Mouse (Mus musculus): ENCODE measurements at regions not wholly inside any gene's neighbourhood (a gene's known extent, or its start where the extent isn't known, plus 50 kb on each side); places are given as distances from the start of the nearest gene placed in this dataset.

DNA sequence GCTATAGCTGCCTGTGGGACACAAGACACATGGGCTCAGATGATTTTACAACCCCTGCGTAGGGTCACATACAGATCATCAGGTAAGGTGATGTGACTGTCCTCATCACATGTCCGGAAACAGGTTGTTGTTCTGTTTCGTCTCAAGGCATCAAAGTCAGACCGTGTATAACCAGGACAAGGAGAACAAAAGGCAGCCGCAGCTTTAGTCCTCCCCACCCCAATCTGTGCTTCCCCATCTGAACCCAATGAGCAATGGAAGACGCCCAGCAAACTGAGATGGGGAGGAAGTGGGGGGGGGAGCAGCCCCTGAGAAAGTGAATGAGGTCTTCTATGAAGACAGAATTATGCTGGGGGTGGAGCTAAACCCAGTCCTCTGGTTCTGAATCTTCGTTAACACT, 121.7 kb downstream of the Cd83 start:
- ATAC-seq (replicated peaks in 1 of 2; ENCODE audit: insufficient read depth in 1 of 2, low FRiP score in 2 of 2, low TSS enrichment in 1 of 2, low read depth in 1 of 2, poor library complexity in 2 of 2, severe bottlenecking in 2 of 2): no peak

DNA sequence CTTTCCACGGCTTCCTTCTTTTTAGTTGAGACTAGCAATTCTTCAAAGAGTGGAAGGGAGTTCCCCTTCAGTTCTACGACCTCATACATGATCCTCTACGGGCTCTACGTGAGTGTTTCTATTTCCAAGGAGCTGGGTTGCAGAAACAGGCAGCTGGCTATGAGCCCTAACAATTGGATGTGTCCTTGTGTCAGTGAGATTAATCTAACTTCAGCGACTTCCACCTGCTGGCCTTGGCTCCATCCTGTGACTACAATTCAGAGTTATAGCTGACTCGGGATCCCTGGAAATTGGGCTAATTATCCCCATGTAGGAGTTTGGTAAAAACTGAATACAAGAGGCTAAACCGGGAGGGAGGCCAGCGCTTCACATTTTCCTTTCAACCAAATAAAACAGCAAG, 122.8 kb downstream of the Cd83 start:
- no peak for ATAC-seq (replicated peaks in 1 of 2; ENCODE audit: insufficient read depth in 1 of 2, low FRiP score in 2 of 2, low TSS enrichment in 1 of 2, low read depth in 1 of 2, poor library complexity in 2 of 2, severe bottlenecking in 2 of 2)

DNA sequence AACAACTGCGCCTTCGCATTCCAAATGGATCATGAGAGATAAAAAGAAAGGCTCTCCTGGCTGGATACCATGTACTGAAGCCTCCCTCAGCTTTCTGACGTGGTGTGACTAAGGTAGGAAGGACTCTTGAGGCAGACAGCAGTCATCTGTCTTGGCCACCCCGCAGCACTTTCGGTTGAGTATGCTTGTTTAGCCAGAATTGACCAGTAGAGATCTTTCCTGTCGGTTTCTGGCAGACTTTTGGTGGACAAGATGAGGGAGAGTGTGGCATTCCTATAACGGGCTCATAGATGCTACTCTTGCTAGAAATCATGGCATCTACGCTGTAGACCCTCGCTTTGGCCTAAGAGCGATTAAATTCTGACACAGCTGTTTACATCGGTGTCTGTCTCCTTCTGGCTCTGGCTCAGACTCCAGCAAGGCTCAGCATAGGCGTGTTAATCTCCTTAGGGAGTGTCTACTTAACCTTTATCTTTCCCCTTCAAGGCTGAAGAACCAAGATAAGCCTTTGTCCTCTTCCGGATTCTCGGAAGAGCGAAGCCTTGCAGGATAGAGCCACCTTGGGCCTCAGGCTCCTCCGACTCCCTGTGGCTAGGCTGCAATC, 123.6 kb downstream of the Cd83 start:
- ATAC-seq (replicated peaks in 1 of 2; ENCODE audit: insufficient read depth in 1 of 2, low FRiP score in 2 of 2, low TSS enrichment in 1 of 2, low read depth in 1 of 2, poor library complexity in 2 of 2, severe bottlenecking in 2 of 2): no peak

DNA sequence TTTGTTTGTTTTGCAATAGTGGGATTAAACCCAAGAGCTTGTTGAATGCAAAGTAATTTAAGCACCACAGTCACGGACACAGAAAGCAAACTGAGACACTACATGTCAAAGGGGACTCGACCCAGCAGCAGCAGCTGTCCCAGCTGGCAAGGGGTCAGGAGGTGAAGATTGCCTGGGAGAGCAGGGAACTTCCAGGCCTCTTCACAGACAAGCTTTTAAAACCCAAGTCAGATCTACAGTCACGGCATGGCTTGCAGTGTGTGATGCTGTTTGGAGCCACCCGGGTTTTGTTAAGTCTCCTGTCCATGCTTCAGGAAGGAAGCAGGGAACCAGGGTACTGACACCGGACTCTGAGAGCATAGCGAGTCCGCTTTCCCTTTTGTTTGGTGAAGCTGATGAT, 125.4 kb downstream of the Cd83 start:
- ATAC-seq (replicated peaks in 1 of 2; ENCODE audit: insufficient read depth in 1 of 2, low FRiP score in 2 of 2, low TSS enrichment in 1 of 2, low read depth in 1 of 2, poor library complexity in 2 of 2, severe bottlenecking in 2 of 2): no peak

DNA sequence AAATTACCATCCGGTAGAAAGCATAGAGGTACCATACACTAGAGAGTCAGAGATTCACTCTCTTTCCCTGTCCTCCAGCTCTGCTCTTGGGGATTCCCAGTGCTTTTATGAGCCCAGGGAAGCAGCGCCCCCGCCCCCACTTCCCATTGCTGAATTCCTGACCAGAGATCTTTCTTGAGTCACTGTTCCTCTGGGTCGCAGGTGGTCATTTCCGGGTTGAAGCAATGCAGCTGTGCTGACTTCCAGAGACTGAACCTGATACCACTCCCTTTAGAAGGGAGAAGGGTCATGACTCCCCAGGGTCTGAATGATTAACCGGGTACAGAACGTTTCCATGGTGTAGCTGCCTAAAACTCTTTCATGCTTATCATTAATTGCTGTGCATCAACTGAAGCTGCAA, 128.9 kb downstream of the Cd83 start:
- ATAC-seq (replicated peaks in 1 of 2; ENCODE audit: insufficient read depth in 1 of 2, low FRiP score in 2 of 2, low TSS enrichment in 1 of 2, low read depth in 1 of 2, poor library complexity in 2 of 2, severe bottlenecking in 2 of 2): no peak

DNA sequence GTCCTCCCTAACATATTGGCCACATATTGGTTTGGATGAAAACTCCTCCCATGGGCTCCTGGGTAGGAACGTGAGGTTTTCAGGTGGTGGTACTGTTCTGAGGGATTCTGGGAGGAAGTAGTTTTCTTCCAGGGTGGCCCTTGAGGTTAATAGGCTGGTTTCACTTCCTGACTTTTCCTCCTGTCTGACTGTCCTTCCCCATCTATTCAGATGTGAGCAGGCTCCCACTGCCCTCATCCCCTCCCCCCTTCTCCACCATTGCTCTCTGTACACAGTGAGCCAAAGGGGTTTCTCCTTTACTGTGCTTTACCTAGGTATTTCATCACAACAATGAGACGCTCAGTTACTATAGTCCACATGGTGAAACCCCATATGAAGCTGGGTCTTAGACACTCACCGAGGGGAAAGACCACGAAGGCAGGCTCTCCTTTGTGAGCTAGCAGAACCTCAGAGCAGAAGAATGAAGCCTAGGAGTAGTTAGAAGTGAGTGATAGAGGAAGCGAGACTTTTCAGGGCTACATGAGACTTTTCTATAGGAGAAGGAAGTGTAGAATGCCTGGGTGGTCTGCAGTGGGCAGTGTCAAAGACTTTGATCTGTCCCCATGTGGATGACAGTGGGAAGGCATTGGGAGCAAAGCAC, 135.3 kb downstream of the Cd83 start:
- ATAC-seq (replicated peaks in 1 of 2; ENCODE audit: insufficient read depth in 1 of 2, low FRiP score in 2 of 2, low TSS enrichment in 1 of 2, low read depth in 1 of 2, poor library complexity in 2 of 2, severe bottlenecking in 2 of 2): peak in 1 of 2 experiments; percentile 22; a peak in 1 of 4 replicates

DNA sequence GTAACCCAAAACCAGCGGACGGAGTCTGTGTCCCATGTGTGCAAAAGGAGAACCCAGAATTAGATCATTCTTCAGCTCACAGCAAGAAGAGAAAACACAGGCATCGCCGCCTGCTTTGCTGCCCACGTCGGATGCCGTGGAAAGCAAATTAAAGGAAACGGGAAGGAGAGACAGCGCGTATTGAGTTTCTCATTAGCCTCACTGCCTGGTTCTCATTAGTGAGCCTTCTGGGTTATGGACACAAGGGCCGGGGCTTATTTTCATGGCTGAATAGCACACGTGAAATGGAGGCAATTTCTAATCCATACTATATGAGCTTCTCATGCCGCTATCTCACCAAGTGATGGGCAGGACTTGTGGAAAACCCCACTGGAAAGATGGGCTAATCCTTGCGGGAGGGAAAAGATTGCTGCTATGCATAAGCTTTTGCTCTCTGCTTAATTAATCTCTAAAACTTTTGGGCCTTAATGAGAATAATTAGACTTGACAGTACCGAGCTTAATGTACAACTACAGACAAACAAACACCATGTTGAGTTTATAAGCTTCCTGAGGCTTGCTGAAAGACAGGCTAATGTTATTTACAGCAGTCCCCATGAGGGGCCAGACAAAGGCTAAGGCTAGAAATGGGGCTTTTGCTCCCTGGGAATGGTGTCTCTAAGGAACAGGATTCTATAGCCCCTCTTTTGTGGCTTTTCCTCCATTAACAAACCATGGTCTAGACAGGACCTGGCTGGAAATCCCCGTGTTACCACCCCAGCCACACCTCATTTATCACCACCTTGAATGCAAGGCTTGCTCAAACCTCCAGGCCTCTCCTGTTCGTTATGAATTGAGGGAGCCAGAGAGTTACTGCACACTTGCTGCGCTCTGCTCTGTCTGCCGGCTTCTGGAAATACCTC, 145.8 kb downstream of the Cd83 start:
- ATAC-seq (replicated peaks in 1 of 2; ENCODE audit: insufficient read depth in 1 of 2, low FRiP score in 2 of 2, low TSS enrichment in 1 of 2, low read depth in 1 of 2, poor library complexity in 2 of 2, severe bottlenecking in 2 of 2): no peak

DNA sequence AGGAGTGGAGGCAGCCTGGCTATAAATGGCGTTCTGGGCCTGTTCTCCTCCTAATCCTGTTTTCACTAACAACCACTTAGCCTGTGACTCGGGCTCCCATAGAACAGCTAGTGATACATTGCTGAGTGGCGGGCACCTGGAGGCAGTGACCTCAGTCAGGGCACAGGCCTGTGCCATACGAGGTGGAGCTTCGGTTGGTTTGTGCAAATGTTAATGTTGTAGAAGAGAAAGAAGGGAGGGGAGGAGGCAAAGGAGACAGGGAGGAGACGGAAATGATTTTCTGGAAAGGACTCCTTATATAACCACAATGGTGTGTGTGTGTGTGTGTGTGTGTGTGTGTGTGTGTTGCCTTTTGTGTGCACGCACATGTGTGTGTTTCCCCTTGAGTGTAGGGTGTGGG, 148.4 kb downstream of the Cd83 start:
- no peak for ATAC-seq (replicated peaks in 1 of 2; ENCODE audit: insufficient read depth in 1 of 2, low FRiP score in 2 of 2, low TSS enrichment in 1 of 2, low read depth in 1 of 2, poor library complexity in 2 of 2, severe bottlenecking in 2 of 2)

DNA sequence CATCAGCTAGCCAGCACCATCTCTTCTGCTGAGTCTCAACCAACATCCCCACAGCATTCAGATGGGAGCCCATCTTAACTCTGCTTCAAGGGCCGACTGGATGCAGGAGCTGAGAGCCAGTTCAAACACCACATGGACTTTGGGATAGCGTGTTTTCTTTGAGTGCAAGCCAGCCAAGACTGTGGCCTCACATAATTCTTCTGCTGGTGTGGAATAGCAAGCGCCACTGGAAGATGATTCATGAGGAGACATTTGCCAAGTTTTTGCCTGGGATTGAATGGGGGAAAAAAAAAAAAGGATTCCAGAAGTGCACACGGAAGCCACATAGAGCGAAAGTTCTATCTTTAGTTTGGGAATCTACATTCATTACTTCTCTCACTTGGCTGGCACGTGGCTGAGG, 150.7 kb downstream of the Cd83 start:
- no peak for ATAC-seq (replicated peaks in 1 of 2; ENCODE audit: insufficient read depth in 1 of 2, low FRiP score in 2 of 2, low TSS enrichment in 1 of 2, low read depth in 1 of 2, poor library complexity in 2 of 2, severe bottlenecking in 2 of 2)

DNA sequence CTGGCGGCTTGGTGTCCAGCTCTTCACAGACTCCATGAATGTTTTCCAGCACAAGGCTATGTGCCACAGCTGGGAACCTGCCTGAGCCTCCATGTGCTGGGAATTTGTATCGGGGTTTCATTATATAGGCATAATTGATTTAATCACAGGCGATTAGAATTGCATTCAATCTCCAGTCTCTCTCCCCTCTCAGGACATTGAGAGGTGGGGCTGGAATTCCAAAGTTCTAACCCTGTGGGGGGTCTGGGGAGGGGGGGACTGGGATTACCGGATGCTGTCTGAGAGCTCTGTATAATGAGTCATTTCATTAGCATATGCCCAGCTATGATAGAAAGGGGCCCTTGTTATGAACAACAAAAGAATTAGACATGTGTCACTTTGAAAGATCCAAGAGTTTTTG, 151.9 kb downstream of the Cd83 start:
- ATAC-seq (replicated peaks in 1 of 2; ENCODE audit: insufficient read depth in 1 of 2, low FRiP score in 2 of 2, low TSS enrichment in 1 of 2, low read depth in 1 of 2, poor library complexity in 2 of 2, severe bottlenecking in 2 of 2): no peak

DNA sequence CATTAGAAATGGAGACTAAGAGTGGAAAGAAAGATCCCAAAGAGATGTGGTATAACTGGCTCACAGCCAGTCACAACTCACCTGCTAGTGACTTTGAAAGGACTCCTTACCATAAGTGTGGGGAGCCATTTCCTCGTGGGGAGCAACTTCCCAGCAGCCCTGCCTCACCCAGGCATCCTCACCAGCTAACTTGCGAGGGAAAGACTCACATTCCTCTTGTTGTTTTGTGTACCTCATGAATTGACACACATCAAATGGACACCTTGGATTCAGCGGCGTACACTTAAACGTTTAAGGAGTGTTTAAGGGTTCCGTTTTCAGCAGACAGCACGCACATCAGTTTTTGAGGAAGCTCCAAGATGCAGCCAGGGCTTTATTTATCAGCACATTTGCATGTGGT, 154.0 kb downstream of the Cd83 start:
- ATAC-seq (replicated peaks in 1 of 2; ENCODE audit: insufficient read depth in 1 of 2, low FRiP score in 2 of 2, low TSS enrichment in 1 of 2, low read depth in 1 of 2, poor library complexity in 2 of 2, severe bottlenecking in 2 of 2): no peak

DNA sequence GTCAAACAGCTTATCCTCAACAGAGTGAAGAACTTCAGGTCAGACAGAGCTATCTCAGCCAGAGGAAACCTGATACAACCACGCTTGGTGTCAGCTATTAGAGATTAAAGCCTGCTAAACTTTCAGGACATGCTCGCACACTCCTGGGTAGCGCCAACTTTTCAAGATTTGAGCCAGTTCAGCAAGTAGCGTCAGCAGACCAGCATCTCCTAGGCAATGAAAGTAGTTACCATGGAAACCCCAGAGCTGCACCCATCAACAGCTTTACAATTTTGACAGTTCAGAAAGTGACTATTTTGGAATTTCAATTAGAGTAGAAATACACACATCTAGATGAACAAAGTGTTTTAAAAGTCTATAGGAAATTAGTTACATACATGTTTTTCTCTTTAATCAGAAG, 154.8 kb downstream of the Cd83 start:
- ATAC-seq (replicated peaks in 1 of 2; ENCODE audit: insufficient read depth in 1 of 2, low FRiP score in 2 of 2, low TSS enrichment in 1 of 2, low read depth in 1 of 2, poor library complexity in 2 of 2, severe bottlenecking in 2 of 2): no peak

DNA sequence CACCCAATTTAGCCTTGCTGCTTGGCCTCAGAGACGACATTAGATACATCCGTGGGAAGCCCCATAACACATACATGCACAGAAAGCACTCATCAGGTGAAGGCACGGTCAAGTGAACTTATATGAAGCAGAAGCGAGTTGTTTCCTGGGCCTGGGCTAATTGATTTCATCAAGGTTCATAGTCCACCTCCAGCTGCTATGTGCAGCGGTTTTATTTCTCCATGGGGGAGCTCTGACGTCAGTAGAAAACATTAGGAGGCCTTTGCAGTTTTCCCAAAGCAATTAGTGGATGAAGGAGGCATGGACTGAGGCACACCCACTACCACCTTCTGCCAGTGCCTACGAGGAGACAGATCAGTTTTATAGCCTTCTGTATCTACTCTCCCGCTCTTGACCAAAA, 157.2 kb downstream of the Cd83 start:
- ATAC-seq (replicated peaks in 1 of 2; ENCODE audit: insufficient read depth in 1 of 2, low FRiP score in 2 of 2, low TSS enrichment in 1 of 2, low read depth in 1 of 2, poor library complexity in 2 of 2, severe bottlenecking in 2 of 2): no peak

DNA sequence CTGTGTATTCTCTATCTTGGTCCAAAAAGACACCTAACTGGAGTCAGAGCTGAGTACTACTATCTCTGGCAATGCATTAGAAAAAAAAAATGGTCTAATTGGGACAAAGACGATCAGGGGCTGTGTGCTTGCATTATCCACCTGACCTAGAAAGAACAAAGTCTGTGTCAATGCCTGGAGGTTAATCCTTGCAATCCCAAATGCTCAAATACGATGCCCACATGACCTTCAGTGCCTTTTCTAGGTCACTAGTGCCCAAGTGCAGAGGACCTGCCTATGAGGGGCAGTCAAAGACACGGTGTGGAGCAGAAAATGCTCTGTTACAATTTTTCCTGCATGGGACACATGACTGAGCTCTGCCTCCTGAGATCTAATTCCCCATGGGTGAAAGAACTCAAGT, 164.0 kb downstream of the Cd83 start:
- no peak for ATAC-seq (replicated peaks in 1 of 2; ENCODE audit: insufficient read depth in 1 of 2, low FRiP score in 2 of 2, low TSS enrichment in 1 of 2, low read depth in 1 of 2, poor library complexity in 2 of 2, severe bottlenecking in 2 of 2)

DNA sequence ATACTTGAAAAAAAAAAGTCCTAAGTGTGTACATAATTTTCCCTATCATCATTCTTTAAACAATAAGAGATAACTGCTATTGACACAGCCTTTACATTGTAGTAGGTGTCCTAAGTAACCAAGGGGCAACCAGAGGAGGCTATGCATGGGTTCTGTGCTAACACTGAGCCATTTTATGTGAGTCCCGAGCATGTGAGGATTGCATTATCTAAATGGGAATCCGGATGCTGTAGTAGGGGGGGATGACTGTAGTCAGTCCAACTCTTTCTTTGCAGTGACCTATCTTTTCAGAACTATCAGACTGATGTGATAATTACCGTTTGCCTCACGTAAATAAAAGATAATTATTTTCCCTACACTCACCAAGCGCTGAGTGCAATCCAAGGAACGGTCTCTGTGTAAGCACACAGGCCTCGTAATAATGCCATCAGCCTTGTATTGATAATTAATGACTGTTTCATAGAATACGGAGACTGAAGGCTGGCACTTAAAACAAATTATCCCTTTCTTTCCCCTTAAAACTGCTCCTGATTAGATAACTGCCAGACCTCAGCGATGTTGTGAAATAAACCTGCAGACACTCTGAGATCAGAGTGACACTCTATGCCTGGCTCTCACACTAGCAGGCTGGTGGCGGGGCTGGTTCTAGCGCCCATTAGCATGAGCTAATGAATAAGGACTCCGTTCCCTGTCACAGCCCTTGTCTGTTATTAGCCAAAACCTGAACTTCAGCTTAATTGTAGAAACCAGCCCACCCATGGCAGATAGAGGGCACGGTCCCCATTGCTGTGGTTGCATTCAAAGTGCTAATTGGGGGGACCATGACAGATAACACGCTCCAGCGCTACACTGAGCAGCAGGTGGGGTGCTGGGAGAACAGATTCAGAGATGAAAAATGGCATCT, 165.4 kb downstream of the Cd83 start:
- no peak for ATAC-seq (replicated peaks in 1 of 2; ENCODE audit: insufficient read depth in 1 of 2, low FRiP score in 2 of 2, low TSS enrichment in 1 of 2, low read depth in 1 of 2, poor library complexity in 2 of 2, severe bottlenecking in 2 of 2)

DNA sequence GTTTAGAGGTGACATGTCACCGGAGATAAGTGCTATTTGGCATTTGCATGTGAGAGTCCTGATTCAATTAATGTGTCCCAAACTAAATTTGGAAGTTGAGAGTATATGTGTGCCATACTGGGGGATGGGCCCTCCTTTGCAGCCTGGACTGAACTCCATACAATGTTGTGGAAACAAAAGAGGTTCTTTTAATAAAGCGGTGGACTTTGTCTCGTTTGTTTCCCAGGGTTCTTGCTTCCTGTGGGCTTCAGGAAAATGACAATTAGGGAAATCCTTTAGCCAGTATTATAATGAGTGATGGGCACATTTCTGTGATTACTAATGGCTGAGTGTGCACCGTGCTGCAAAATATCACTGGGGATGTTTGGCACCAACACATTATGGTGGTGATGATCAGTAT, 167.9 kb downstream of the Cd83 start:
- no peak for ATAC-seq (replicated peaks in 1 of 2; ENCODE audit: insufficient read depth in 1 of 2, low FRiP score in 2 of 2, low TSS enrichment in 1 of 2, low read depth in 1 of 2, poor library complexity in 2 of 2, severe bottlenecking in 2 of 2)

DNA sequence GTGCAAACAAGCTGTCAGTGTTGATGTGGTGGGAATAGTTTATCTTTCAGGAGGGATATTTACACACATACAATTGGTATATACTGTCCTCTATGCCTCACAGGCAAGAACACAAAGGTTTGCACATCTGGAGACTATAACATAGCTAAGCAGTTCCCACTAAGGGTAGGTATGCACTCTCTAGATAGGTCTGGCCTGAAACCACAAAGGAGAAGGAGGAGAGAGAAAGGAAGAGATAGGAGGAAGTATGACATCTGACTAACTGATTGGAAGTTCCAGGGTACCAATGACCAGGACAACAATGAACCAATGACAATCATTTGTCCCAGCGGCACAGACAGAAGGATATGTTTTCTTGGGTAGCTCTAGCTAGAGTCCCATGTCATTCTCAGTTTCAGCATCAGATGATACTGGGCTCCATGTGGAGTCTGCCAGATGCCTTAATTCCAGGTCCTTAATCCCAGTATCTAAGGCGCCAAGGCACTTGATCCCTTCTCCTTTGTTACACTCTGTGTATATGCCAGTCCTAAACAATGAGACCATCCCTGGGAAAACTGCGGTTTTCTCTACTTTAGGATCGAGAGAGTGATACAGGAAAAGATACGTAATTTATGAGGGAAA, 168.5 kb downstream of the Cd83 start:
- no peak for ATAC-seq (replicated peaks in 1 of 2; ENCODE audit: insufficient read depth in 1 of 2, low FRiP score in 2 of 2, low TSS enrichment in 1 of 2, low read depth in 1 of 2, poor library complexity in 2 of 2, severe bottlenecking in 2 of 2)

Measured in hematopoietic stem cell, adult 5-6 weeks (primary cell).